Mouse (Mus musculus): ENCODE data around the gene Krtap6-2.

GRCm38 (mm10) chr16:89416311-89416710, 3.6 kb downstream of the Krtap6-2 start:
- TF ChIP-seq POLR2A (IDR thresholded peaks at IDR 0.05; ENCODE audit: low read depth, low read length) (no peak), CTCF (IDR thresholded peaks at IDR 0.05; ENCODE audit: borderline replicate concordance, insufficient read depth, low read length) (no peak)
